Mouse (Mus musculus): ENCODE measurements around the gene Mfsd2b.

DNA sequence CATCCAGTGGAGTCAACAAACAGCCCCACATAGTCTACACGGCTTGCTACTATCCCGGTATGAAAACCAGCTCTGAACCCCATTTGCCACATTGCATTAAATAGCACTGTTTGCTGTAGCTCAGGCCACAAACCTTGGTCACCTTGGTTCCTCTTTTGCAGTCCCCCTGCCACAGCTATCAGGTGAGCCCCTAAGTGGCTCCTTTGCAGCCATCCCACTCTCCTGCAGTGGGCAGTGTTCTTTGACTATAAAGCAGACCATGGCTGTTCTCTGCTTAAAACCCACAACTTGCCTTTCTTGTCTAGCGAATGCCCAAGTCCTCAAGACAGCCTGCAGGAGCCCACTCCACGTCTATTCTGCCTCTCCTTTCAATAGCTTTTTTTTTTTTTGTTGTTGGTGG lies 1.9 kb downstream of the Mfsd2b start:
- TF ChIP-seq CTCF (IDR thresholded peaks at IDR 0.05; ENCODE audit: control insufficient read depth, insufficient read depth, low read length) (no peak), POLR2A (IDR thresholded peaks at IDR 0.05; ENCODE audit: borderline replicate concordance, control insufficient read depth, low read depth, low read length) (no peak)
